Mouse (Mus musculus) CH12.LX (cell line): ENCODE data around the gene Ephb4. TPM values are rescaled to one million over a fixed set of nuclear protein-coding genes. Genes with fewer than 3 reads are reported as not detected.

Experiments
- DNase-seq: peaks from one replicate; pipeline ENCODE4 v3.0.0-alpha.2; 2013; ENCODE audit errors: extremely low read depth
- H3K27ac ChIP-seq: 2 replicates; pipeline ENCODE4 v1.5.1; 2012; ENCODE audit warnings: low read depth, mild to moderate bottlenecking, control low read depth, moderate library complexity; ENCODE audit not compliant: insufficient read depth
- H3K27me3 ChIP-seq: replicated peaks from 2 replicates; pipeline ENCODE3; 2012; ENCODE audit warnings: inconsistent platforms
- H3K36me3 ChIP-seq, 2 experiments: replicated peaks in 1 of 2; 2 replicates each; pipeline versions ENCODE3 to v1.6.1; 2012; ENCODE audit warnings: inconsistent platforms in 1 of 2, low read length in 1 of 2, mild to moderate bottlenecking in 1 of 2, mixed read lengths in 1 of 2, moderate library complexity in 1 of 2; ENCODE audit not compliant: control insufficient read depth in 1 of 2, insufficient read depth in 1 of 2
- H3K4me1 ChIP-seq, 2 experiments: 2 replicates each; pipeline ENCODE4 v1.6.1; 2012; ENCODE audit warnings: inconsistent platforms in 1 of 2, moderate library complexity in 1 of 2; ENCODE audit not compliant: insufficient read depth in 2 of 2, control insufficient read depth in 1 of 2
- H3K4me2 ChIP-seq: 2 replicates; pipeline ENCODE4 v1.6.1; 2012; ENCODE audit warnings: low read depth, mild to moderate bottlenecking, control low read depth; ENCODE audit not compliant: poor library complexity, insufficient read depth, severe bottlenecking
- H3K4me3 ChIP-seq, 3 experiments: fragments of 150-350 bp in 1 of 3; sonication (generic) in 1 of 3; replicated peaks in 1 of 3; 2 replicates each; pipeline versions ENCODE3 to v1.5.1; 2011 to 2012; ENCODE audit warnings: low read depth in 2 of 3, low read length in 2 of 3, mild to moderate bottlenecking in 2 of 3, moderate library complexity in 2 of 3, control low read depth in 1 of 3, improper control_type of control experiment in 1 of 3, inconsistent platforms in 1 of 3, mixed read lengths in 1 of 3; ENCODE audit not compliant: poor library complexity in 1 of 3
- H3K79me2 ChIP-seq: replicated peaks from 2 replicates; pipeline ENCODE4 v1.6.1; 2012; ENCODE audit warnings: mild to moderate bottlenecking, moderate library complexity; ENCODE audit not compliant: control insufficient read depth, poor library complexity, insufficient read depth, severe bottlenecking; ENCODE audit errors: extremely low read depth
- H3K9ac ChIP-seq: 2 replicates; pipeline ENCODE4 v1.6.1; 2012; ENCODE audit warnings: low read depth, mild to moderate bottlenecking, control low read depth, moderate library complexity; ENCODE audit not compliant: insufficient read depth
- H3K9me3 ChIP-seq: replicated peaks from 2 replicates; pipeline ENCODE3; 2012; ENCODE audit warnings: low read length, inconsistent platforms, mixed read lengths
- BHLHE40 ChIP-seq: IDR thresholded peaks from 2 replicates; pipeline ENCODE4 v1.6.1; 2011; ENCODE audit warnings: mild to moderate bottlenecking, low read depth, low read length, improper control_type of control experiment
- CHD1 ChIP-seq: IDR thresholded peaks from 2 replicates; pipeline ENCODE4 v1.6.1; 2012; ENCODE audit warnings: low read depth, low read length, improper control_type of control experiment, inconsistent platforms
- CHD2 ChIP-seq: IDR thresholded peaks from 2 replicates; pipeline ENCODE4 v1.6.1; 2011; ENCODE audit warnings: low read length, improper control_type of control experiment
- E2F4 ChIP-seq: IDR thresholded peaks from 2 replicates; pipeline ENCODE4 v1.6.1; 2011; ENCODE audit warnings: low read depth, low read length, improper control_type of control experiment; ENCODE audit not compliant: insufficient replicate concordance
- ELF1 ChIP-seq: IDR thresholded peaks from 2 replicates; pipeline ENCODE4 v1.6.1; 2014; ENCODE audit warnings: low read depth, mild to moderate bottlenecking, inconsistent platforms, low read length, improper control_type of control experiment
- ETS1 ChIP-seq: conservative IDR thresholded peaks from 2 replicates; pipeline ENCODE4 v1.6.1; 2012; ENCODE audit warnings: low read depth, mild to moderate bottlenecking, inconsistent platforms, low read length, improper control_type of control experiment, moderate library complexity
- GABPA ChIP-seq: IDR thresholded peaks from 2 replicates; pipeline ENCODE4 v1.6.1; 2012; ENCODE audit warnings: low read depth, low read length, improper control_type of control experiment, inconsistent platforms; ENCODE audit not compliant: insufficient replicate concordance
- IRF4 ChIP-seq: IDR thresholded peaks from 2 replicates; pipeline ENCODE4 v1.6.1; 2014; ENCODE audit warnings: low read depth, mild to moderate bottlenecking, inconsistent platforms, low read length, improper control_type of control experiment
- JUN ChIP-seq: IDR thresholded peaks from 2 replicates; pipeline ENCODE4 v1.6.1; 2011; ENCODE audit warnings: low read depth, mild to moderate bottlenecking, low read length, improper control_type of control experiment, moderate library complexity; ENCODE audit not compliant: insufficient read depth
- JUND ChIP-seq: conservative IDR thresholded peaks from 2 replicates; pipeline ENCODE4 v1.6.1; 2011; ENCODE audit warnings: low read depth, low read length, improper control_type of control experiment
- KAT2A ChIP-seq: IDR thresholded peaks from 2 replicates; pipeline ENCODE4 v1.6.1; 2012; ENCODE audit warnings: low read length, improper control_type of control experiment, inconsistent platforms; ENCODE audit not compliant: insufficient replicate concordance
- MAFK ChIP-seq: IDR thresholded peaks from 2 replicates; pipeline ENCODE4 v1.6.1; 2011; ENCODE audit warnings: low read length, improper control_type of control experiment; ENCODE audit not compliant: insufficient replicate concordance
- MAZ ChIP-seq: IDR thresholded peaks from 2 replicates; pipeline ENCODE4 v1.6.1; 2012; ENCODE audit warnings: low read depth, mild to moderate bottlenecking, inconsistent platforms, low read length, improper control_type of control experiment, moderate library complexity
- MXI1 ChIP-seq: IDR thresholded peaks from 2 replicates; pipeline ENCODE4 v1.6.1; 2011; ENCODE audit warnings: mild to moderate bottlenecking, low read depth, low read length, improper control_type of control experiment
- MYC ChIP-seq: IDR thresholded peaks from 2 replicates; pipeline ENCODE4 v1.6.1; 2011; ENCODE audit warnings: low read depth, mild to moderate bottlenecking, improper control_type of control experiment, low read length
- NELFE ChIP-seq: IDR thresholded peaks from 2 replicates; pipeline ENCODE4 v1.6.1; 2011; ENCODE audit warnings: low read depth, low read length, improper control_type of control experiment
- NRF1 ChIP-seq: IDR thresholded peaks from 2 replicates; pipeline ENCODE4 v1.6.1; 2014; ENCODE audit warnings: low read depth, mild to moderate bottlenecking, inconsistent platforms, low read length, improper control_type of control experiment, moderate library complexity
- POLR2A ChIP-seq: IDR thresholded peaks from 2 replicates; pipeline ENCODE4 v1.6.1; 2011; ENCODE audit warnings: low read depth, mild to moderate bottlenecking, improper control_type of control experiment, low read length
- POLR2AphosphoS2 ChIP-seq: IDR thresholded peaks from 2 replicates; pipeline ENCODE4 v1.6.1; 2011; ENCODE audit warnings: low read depth, low read length, improper control_type of control experiment
- RCOR1 ChIP-seq: conservative IDR thresholded peaks from 2 replicates; pipeline ENCODE4 v1.6.1; 2012; ENCODE audit warnings: low read depth, mild to moderate bottlenecking, inconsistent platforms, low read length, improper control_type of control experiment
- SIN3A ChIP-seq: IDR thresholded peaks from 2 replicates; pipeline ENCODE4 v1.6.1; 2012; ENCODE audit warnings: low read length, improper control_type of control experiment, inconsistent platforms
- SMC3 ChIP-seq: IDR thresholded peaks from 2 replicates; pipeline ENCODE4 v1.6.1; 2011; ENCODE audit warnings: low read depth, low read length, improper control_type of control experiment
- TBP ChIP-seq: conservative IDR thresholded peaks from 2 replicates; pipeline ENCODE4 v1.6.1; 2011; ENCODE audit warnings: low read depth, low read length, improper control_type of control experiment
- TCF12 ChIP-seq: IDR thresholded peaks from 2 replicates; pipeline ENCODE4 v1.6.1; 2014; ENCODE audit warnings: low read depth, mild to moderate bottlenecking, inconsistent platforms, low read length, improper control_type of control experiment
- USF1 ChIP-seq: IDR thresholded peaks from 2 replicates; pipeline ENCODE4 v1.6.1; 2014; ENCODE audit warnings: low read depth, mild to moderate bottlenecking, inconsistent platforms, low read length, improper control_type of control experiment
- ZC3H11A ChIP-seq: IDR thresholded peaks from 2 replicates; pipeline ENCODE4 v1.6.1; 2012; ENCODE audit warnings: low read depth, mild to moderate bottlenecking, inconsistent platforms, low read length, improper control_type of control experiment
- ZMIZ1 ChIP-seq: IDR thresholded peaks from 2 replicates; pipeline ENCODE4 v1.6.1; 2012; ENCODE audit warnings: low read depth, mild to moderate bottlenecking, inconsistent platforms, low read length, improper control_type of control experiment
- ZNF384 ChIP-seq: IDR thresholded peaks from 2 replicates; pipeline ENCODE4 v1.6.1; 2012; ENCODE audit warnings: low read depth, low read length, improper control_type of control experiment, inconsistent platforms
- dilution Hi-C: fragments of 300-500 bp; cut with MboI; formaldehyde crosslinking; loops from 2 replicates; pipeline ENCODE4 v1.14.3; 2020; ENCODE audit warnings: low sequenced_read_pairs; ENCODE audit not compliant: extremely low pct_unique_long_range_greater_than_20kb, extremely low pct_ligation_motif_present
- in situ Hi-C: fragments of 300-500 bp; cut with MboI; formaldehyde crosslinking; loops from 3 replicates; pipeline ENCODE4 v1.14.3; 2019; ENCODE audit warnings: low sequenced_read_pairs, low pct_ligation_motif_present, low pct_unique_long_range_greater_than_20kb, mixed read lengths
- polyA plus RNA-seq: library from polyadenylated mRNA; unstranded; fragments of >175 nt; gene quantifications from 2 replicates; pipeline ENCODE4 v1.2.1, GENCODE M21; 2012; ENCODE audit warnings: low read depth; ENCODE audit not compliant: insufficient read length
- total RNA-seq, 2 experiments: library from RNA; depleted of rRNA; stranded (reverse); fragments of 300-350 nt in 1 of 2; fragments of >200 nt in 1 of 2; gene quantifications; 2 replicates each; pipeline ENCODE4 v1.2.3; 2012 to 2014

Ephb4 gene
- total and polyA plus RNA-seq, 3 experiments: 0.56 to 2.2 (median 1.5) TPM

GRCm38 (mm10) chr5:137383441-137383840, 33.5 kb downstream of the Ephb4 start:
- peaks cover 59% of the 10 kb centered on the region for H3K27me3 ChIP-seq
- TF ChIP-seq MAFK: no peak
- no peak for TF ChIP-seq ZMIZ1
- no peak for TF ChIP-seq JUN
- no peak for TF ChIP-seq BHLHE40
- no peak for TF ChIP-seq NRF1
- no peak for TF ChIP-seq MYC
- TF ChIP-seq MXI1: no peak
- no peak for TF ChIP-seq GABPA
- TF ChIP-seq IRF4: no peak
- no peak overlapping the region for H3K9ac ChIP-seq
- peaks cover 0 to 4% of the 10 kb centered on the region in 2 experiments; a peak in 2 of 4 replicates for H3K4me1 ChIP-seq
- no peak for DNase-seq
- H3K27ac ChIP-seq: no peak overlapping the region
- no peak overlapping the region for H3K4me2 ChIP-seq
- dilution Hi-C loops (no loop called here), in situ Hi-C loops (no loop called here)
- H3K4me3 ChIP-seq: no peak overlapping the region
- H3K9me3 ChIP-seq: no peaks in the 10 kb centered on the region
- H3K79me2 ChIP-seq: no peaks in the 10 kb centered on the region
- H3K36me3 ChIP-seq: no peaks in the 10 kb centered on the region

- TF ChIP-seq SIN3A: no peak
- TF ChIP-seq RCOR1: no peak
- no peak for TF ChIP-seq TCF12
- TF ChIP-seq POLR2A: no peak
- no peak for TF ChIP-seq NELFE
- no peak for DNase-seq
- H3K4me2 ChIP-seq: no peak overlapping the region
- H3K27ac ChIP-seq: no peak overlapping the region
- peaks cover 0 to 4% of the 10 kb centered on the region in 2 experiments; a peak in 2 of 4 replicates for H3K4me1 ChIP-seq
- H3K9ac ChIP-seq: no peak overlapping the region
- in situ Hi-C loops: no loop called here
- no peaks in the 10 kb centered on the region for H3K36me3 ChIP-seq
- no peak overlapping the region for H3K4me3 ChIP-seq
- H3K79me2 ChIP-seq: no peaks in the 10 kb centered on the region
- H3K27me3 ChIP-seq: peaks cover 76% of the 10 kb centered on the region
- H3K9me3 ChIP-seq: peaks cover 2% of the 10 kb centered on the region
- dilution Hi-C loops: no loop called here
These were observed 36.8 kb downstream of the Ephb4 start for GRCm38 (mm10) chr5:137386712-137387111.

DNA sequence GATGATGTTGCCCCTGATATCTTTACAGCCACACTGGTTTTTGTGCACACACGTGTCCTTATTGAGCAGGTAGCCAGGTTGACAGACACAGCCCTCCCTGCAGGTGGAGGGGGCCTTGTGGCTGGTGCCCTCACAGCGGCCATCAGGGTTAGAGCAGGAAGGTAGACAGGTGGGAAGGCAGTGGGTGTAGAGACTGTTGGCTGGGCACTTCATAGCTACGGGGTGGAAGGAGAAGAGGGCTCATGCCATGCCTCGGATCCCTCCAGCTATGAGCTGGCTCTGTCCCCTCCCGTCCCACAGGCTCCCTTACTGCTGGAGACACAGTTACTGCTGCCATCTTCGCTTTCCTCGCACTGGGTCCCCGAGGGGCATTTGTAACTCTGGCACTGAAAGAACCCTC, 41.7 kb downstream of the Ephb4 start:
- Histone ChIP-seq H3K4me1 (peaks cover 0 to 14% of the 10 kb centered on the region in 2 experiments; a peak in 3 of 4 replicates), H3K4me2 (no peak overlapping the region), H3K9me3 (peaks cover 2% of the 10 kb centered on the region), H3K79me2 (no peaks in the 10 kb centered on the region), H3K4me3 (no peak overlapping the region), H3K9ac (no peak overlapping the region), H3K36me3 (no peaks in the 10 kb centered on the region), H3K27me3 (peaks cover 86% of the 10 kb centered on the region), H3K27ac (no peak overlapping the region)
- dilution Hi-C loops (no loop called here), in situ Hi-C loops (no loop called here)
- DNase-seq: no peak
- no peak for TF ChIP-seq SMC3
- TF ChIP-seq E2F4: no peak
- TF ChIP-seq ZC3H11A: no peak
- no peak for TF ChIP-seq CHD2
- no peak for TF ChIP-seq ETS1
- no peak for TF ChIP-seq MYC
- no peak for TF ChIP-seq TBP
- TF ChIP-seq NRF1: no peak
- TF ChIP-seq TCF12: no peak
- no peak for TF ChIP-seq ZNF384
- no peak for TF ChIP-seq KAT2A
- TF ChIP-seq JUND: no peak
- TF ChIP-seq MAZ: no peak
- no peak for TF ChIP-seq ELF1
- TF ChIP-seq POLR2AphosphoS2: no peak
- no peak for TF ChIP-seq CHD1
- no peak for TF ChIP-seq USF1
- TF ChIP-seq ZMIZ1: no peak
